Mouse (Mus musculus) kidney, embryonic 16.5 days (tissue): Measurements from ENCODE around the gene Gm7980. TPM values are rescaled to one million over a fixed set of nuclear protein-coding genes. Genes with fewer than 3 reads are reported as not detected.
"Not testable (repeated sequence)": the region's sequence is repeated elsewhere in the genome, so short reads cannot be mapped to it uniquely, and the experiment has no call there.

Experiments used
- ATAC-seq: fragments of 200-750 bp; cut with Nextera tagmentation; 2 replicates; pipeline ENCODE4 v1.8.0; 2017; ENCODE audit warnings: moderate TSS enrichment; ENCODE audit not compliant: low FRiP score, low TSS enrichment
- H3K27ac ChIP-seq: fragments of 300-500 bp; sonication (generic); 2 replicates; pipeline ENCODE4 v1.5.1; 2014; ENCODE audit warnings: low read length
- H3K27me3 ChIP-seq: fragments of 300-500 bp; sonication (generic); 2 replicates; pipeline ENCODE4 v1.6.1; 2014; ENCODE audit warnings: low read length, control low read depth, mixed read lengths; ENCODE audit not compliant: insufficient read depth
- H3K36me3 ChIP-seq: fragments of 300-500 bp; sonication (generic); 2 replicates; pipeline ENCODE4 v1.6.1; 2014; ENCODE audit warnings: low read length, control low read depth, mixed read lengths; ENCODE audit not compliant: insufficient read depth
- H3K4me1 ChIP-seq: fragments of 300-500 bp; sonication (generic); 2 replicates; pipeline ENCODE4 v1.6.1; 2014; ENCODE audit warnings: low read length, control low read depth, mixed read lengths; ENCODE audit not compliant: insufficient read depth
- H3K4me2 ChIP-seq: fragments of 300-500 bp; sonication (generic); replicated peaks from 2 replicates; pipeline ENCODE4 v1.6.1; 2014; ENCODE audit warnings: low read depth, low read length
- H3K4me3 ChIP-seq: fragments of 300-500 bp; sonication (generic); 2 replicates; pipeline ENCODE4 v1.5.1; 2014; ENCODE audit warnings: mild to moderate bottlenecking, low read length
- H3K9ac ChIP-seq: fragments of 300-500 bp; sonication (generic); replicated peaks from 2 replicates; pipeline ENCODE4 v1.6.1; 2014; ENCODE audit warnings: low read length
- H3K9me3 ChIP-seq: fragments of 300-500 bp; sonication (generic); 2 replicates; pipeline ENCODE4 v1.6.1; 2016; ENCODE audit warnings: low read length, control low read depth
- WGBS: fragments of 180-500 bp; shearing (Covaris S2); extraction: QIAGEN DNeasy Blood & Tissue Kit; methylation state at CpG from one replicate; pipeline ENCODE4 v1.1.7; 2014; 5-methylcytosine and 5-hydroxymethylcytosine counted together
- polyA plus RNA-seq: library from polyadenylated mRNA; unstranded; fragments of >200 nt; fragmentation: Nextera tagmentation; extraction: Ambion mirVana; gene quantifications from 2 replicates; pipeline ENCODE4 v1.2.1, GENCODE M21; 2015

Gene Gm7980
- polyA plus RNA-seq = not detected in 2 replicates

DNA sequence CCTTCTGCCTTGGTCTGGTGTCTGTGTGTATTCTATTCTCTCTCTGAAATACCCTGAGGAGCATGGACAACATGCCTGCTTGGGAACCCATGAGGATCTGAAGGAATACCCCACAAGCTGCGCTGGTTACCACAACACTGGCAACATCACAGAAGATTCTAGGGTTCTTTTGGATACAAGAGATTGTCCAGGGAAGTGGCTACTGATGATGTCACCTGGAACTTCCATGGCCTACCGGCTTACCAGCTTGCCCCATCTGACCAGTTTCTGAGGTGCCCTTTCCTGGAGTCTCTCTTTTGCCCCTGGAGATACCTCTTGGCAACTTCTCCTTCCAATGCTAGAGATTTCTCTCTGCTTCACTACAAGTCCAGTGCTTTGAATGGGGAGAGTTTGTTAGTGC, at the start of gene Gm7980:
Gm7980 (minus strand) TSS at position 101 of the 400 bp plus-strand sequence.
- H3K27me3 ChIP-seq, H3K27ac ChIP-seq, H3K9ac ChIP-seq, H3K9me3 ChIP-seq, H3K4me2 ChIP-seq, H3K4me1 ChIP-seq, H3K36me3 ChIP-seq, ATAC-seq, H3K4me3 ChIP-seq: not testable (repeated sequence)
- WGBS = no CpG with 5 or more reads among the region's 2 CpGs

DNA sequence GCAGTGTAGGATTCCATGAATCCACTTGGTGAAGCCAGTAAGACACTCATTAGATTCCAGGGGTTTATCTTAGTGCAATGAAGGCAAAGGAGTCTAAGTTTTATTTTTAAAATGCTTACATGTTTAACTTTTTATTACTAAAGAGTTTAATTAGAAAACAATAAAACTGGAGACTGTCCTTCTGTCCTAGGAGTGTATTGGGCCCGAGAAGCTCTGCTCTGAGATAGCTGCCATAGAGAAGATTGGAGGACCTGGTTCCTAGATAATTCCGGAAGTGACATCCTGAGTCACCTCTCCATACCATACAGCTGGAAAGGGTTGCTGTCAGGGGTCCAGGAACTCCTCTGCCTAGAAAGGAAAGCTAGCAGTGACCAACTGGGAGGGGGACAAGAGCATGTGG, 36.6 kb upstream of the Gm7980 start, which contains the start of gene 1700024B05Rik:
1700024B05Rik (plus strand) TSS at position 301 of the 400 bp plus-strand sequence.
- ATAC-seq, H3K27me3 ChIP-seq, H3K4me2 ChIP-seq, H3K9ac ChIP-seq, H3K9me3 ChIP-seq, H3K4me3 ChIP-seq, H3K27ac ChIP-seq, H3K36me3 ChIP-seq, H3K4me1 ChIP-seq: not testable (repeated sequence)
- WGBS = 76% methylated on average over 1 of the region's 2 CpGs

DNA sequence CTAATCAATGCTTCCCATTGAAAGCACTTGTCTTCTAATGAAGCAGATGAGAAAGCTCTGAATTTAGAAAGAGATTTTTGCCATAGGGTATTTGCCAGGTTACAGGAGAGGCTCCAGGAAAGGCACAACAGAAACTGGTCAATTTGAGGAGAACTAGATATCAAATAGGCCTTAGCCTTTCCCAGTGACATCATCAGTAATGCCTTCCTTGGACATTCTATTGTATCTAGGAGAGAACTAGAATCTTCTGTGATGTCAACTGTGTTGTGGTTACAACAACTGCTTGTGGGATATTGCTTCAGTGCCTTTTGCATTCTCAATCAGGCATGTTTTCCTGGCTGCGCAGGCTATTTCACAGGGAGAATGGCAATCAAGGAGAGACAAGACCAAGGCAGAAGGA, 17.6 kb upstream of the Gm7980 start, which contains the start of gene 1700049E17Rik1:
1700049E17Rik1 (plus strand) TSS at position 301 of the 400 bp plus-strand sequence.
- H3K27me3 ChIP-seq, H3K9me3 ChIP-seq, H3K9ac ChIP-seq, ATAC-seq, H3K27ac ChIP-seq, H3K4me2 ChIP-seq, H3K4me3 ChIP-seq, H3K4me1 ChIP-seq, H3K36me3 ChIP-seq: not testable (repeated sequence)
- WGBS = no CpG with 5 or more reads among the region's 1 CpGs

Other genes with a start within 250 kb of the Gm7980 start
- not detected in 2 replicates for gene Gm8068, start 205.4 kb downstream of the Gm7980 start, polyA plus RNA-seq
- not detected in 2 replicates for gene Gm7929, start 156.7 kb downstream of the Gm7980 start, polyA plus RNA-seq
- gene Gm47189, start 134.8 kb downstream of the Gm7980 start, polyA plus RNA-seq = not detected in 2 replicates
- not detected in 2 replicates for gene 1700049E17Rik1, start 17.7 kb upstream of the Gm7980 start, polyA plus RNA-seq
- gene 1700024B05Rik, start 36.7 kb upstream of the Gm7980 start, polyA plus RNA-seq = not detected in 2 replicates
- gene Gm6401, start 60.6 kb upstream of the Gm7980 start, polyA plus RNA-seq = not detected in 2 replicates
- not detected in 2 replicates for gene Gm3543, start 76.0 kb upstream of the Gm7980 start, polyA plus RNA-seq
- not detected in 2 replicates for gene Gm7951, start 210.1 kb upstream of the Gm7980 start, polyA plus RNA-seq